Mouse (Mus musculus) midbrain, postnatal 0 days (tissue): ENCODE results near the gene Mas1. TPM values are rescaled to one million over a fixed set of nuclear protein-coding genes. Genes with fewer than 3 reads are reported as not detected.

Source experiments
- ATAC-seq: fragments of 200-750 bp; cut with Nextera tagmentation; 2 replicates; pipeline ENCODE4 v1.8.0; 2017; ENCODE audit warnings: moderate number of reproducible peaks, mild to moderate bottlenecking, moderate TSS enrichment, moderate library complexity; ENCODE audit not compliant: low FRiP score
- DNase-seq: peaks from one replicate; pipeline ENCODE4 v3.0.0-alpha.2; 2015; ENCODE audit warnings: low spot score
- H3K27ac ChIP-seq: fragments of 300-500 bp; sonication (generic); 2 replicates; pipeline ENCODE4 v1.5.1; 2014; ENCODE audit warnings: low read depth, mild to moderate bottlenecking, low read length, mixed read lengths
- H3K27me3 ChIP-seq: fragments of 300-500 bp; sonication (generic); 2 replicates; pipeline ENCODE4 v1.6.1; 2014; ENCODE audit warnings: low read length, control low read depth, mixed read lengths; ENCODE audit not compliant: insufficient read depth
- H3K36me3 ChIP-seq: fragments of 300-500 bp; sonication (generic); 2 replicates; pipeline ENCODE4 v1.6.1; 2014; ENCODE audit warnings: low read length, control low read depth, mixed read lengths; ENCODE audit not compliant: insufficient read depth
- H3K4me1 ChIP-seq: fragments of 300-500 bp; sonication (generic); 2 replicates; pipeline ENCODE4 v1.6.1; 2014; ENCODE audit warnings: mild to moderate bottlenecking, control low read depth, antibody characterized with exemption, low read length, mixed read lengths; ENCODE audit not compliant: insufficient read depth
- H3K4me2 ChIP-seq: fragments of 300-500 bp; sonication (generic); 2 replicates; pipeline ENCODE4 v1.6.1; 2014; ENCODE audit warnings: low read depth, mild to moderate bottlenecking, low read length, mixed read lengths; ENCODE audit not compliant: poor library complexity, severe bottlenecking
- H3K4me3 ChIP-seq: fragments of 300-500 bp; sonication (generic); 2 replicates; pipeline ENCODE4 v1.5.1; 2014; ENCODE audit warnings: low read depth, mild to moderate bottlenecking, low read length, moderate library complexity
- H3K9ac ChIP-seq: fragments of 300-500 bp; sonication (generic); replicated peaks from 2 replicates; pipeline ENCODE4 v1.6.1; 2014; ENCODE audit warnings: mild to moderate bottlenecking, low read length, moderate library complexity, mixed read lengths; ENCODE audit not compliant: poor library complexity, severe bottlenecking
- H3K9me3 ChIP-seq: fragments of 300-500 bp; sonication (generic); 2 replicates; pipeline ENCODE4 v1.6.1; 2016; ENCODE audit warnings: low read length, control low read depth
- CTCF ChIP-seq: IDR thresholded peaks from 2 replicates; pipeline ENCODE4 v1.5.1; 2016; ENCODE audit warnings: antibody characterized with exemption, mild to moderate bottlenecking
- WGBS: fragments of 180-500 bp; shearing (Covaris S2); extraction: QIAGEN DNeasy Blood & Tissue Kit; methylation state at CpG from one replicate; pipeline ENCODE4 v1.1.7; 2014; 5-methylcytosine and 5-hydroxymethylcytosine counted together
- polyA plus RNA-seq: library from polyadenylated mRNA; unstranded; fragments of >200 nt; fragmentation: Nextera tagmentation; extraction: Ambion mirVana; gene quantifications from 2 replicates; pipeline ENCODE4 v1.2.1, GENCODE M21; 2015
- total RNA-seq: library from RNA; depleted of rRNA; stranded (reverse); fragments of >200 nt; gene quantifications from 2 replicates; pipeline ENCODE4 v1.2.3, GENCODE M21; 2014

Mas1 gene
- total and polyA plus RNA-seq, 2 experiments from 2014 or later, result 0.27 TPM; not detected in 1

DNA sequence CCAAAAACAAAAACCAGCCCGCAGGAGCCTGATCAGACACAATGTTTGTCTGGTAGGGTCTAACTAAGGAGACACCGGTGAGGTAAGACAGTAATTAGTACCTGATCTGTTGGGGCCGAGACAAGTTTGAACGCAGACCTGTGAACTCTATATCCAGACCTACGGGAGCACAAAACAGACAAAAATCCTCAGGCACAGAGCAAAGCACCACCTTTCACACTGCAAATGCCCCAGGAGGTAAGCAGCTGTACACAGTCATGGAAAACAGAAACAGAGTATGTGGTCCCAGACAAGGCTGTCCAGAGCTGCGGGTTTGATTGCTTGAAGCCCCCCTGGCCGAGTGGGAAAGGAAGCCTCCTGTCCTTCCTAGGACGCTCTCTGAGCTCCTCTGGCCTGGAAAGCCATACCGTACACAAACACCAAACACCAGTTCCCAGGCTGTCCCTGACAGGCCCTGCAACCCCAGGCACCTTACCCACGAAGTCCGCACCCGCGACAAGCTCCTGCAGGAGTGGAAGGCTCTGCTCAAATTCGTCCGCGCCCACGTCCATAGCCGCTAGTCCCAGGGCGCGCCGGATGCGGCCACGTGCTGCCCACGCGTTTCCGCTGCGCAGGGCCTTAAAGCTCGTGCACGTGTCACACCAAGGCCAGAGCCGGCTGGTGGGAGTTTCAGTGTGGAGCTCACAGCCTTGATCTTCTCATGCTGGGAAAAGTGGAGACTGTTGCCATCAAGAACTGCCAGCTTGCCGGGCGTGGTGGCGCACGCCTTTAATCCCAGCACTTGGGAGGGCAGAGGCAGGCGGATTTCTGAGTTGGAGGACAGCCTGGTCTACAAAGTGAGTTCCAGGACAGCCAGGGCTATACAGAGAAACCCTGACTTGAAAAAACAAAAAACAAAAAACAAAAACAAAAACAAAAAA lies 41.7 kb upstream of the Mas1 start, which contains the start of gene Pnldc1:
Gene Pnldc1 (minus strand): TSS at position 870 of the 920 bp plus-strand sequence.
- Histone ChIP-seq H3K27me3 (no peaks in the 10 kb centered on the region), H3K4me3 (no peak within 1 kb of the TSS), H3K9me3 (no peaks in the 10 kb centered on the region), H3K36me3 (peaks cover 44% of the 10 kb centered on the region), H3K9ac (no peak within 1 kb of the TSS), H3K4me2 (no peak within 1 kb of the TSS), H3K27ac (no peak within 1 kb of the TSS), H3K4me1 (no peaks in the 10 kb centered on the region)
- DNase-seq (no peak), ATAC-seq (no peak)
- no peak for TF ChIP-seq CTCF
- WGBS, result 82% methylated on average over 35 of the region's 35 CpGs

GRCm38 (mm10) chr17:12906436-12906835 lies 38.5 kb upstream of the Mas1 start:
- no peak overlapping the region for H3K9ac ChIP-seq
- no peak for ATAC-seq
- TF ChIP-seq CTCF, result no peak
- H3K27me3 ChIP-seq, result no peaks in the 10 kb centered on the region
- H3K4me3 ChIP-seq, result no peak overlapping the region
- no peak for DNase-seq
- peaks cover 27% of the 10 kb centered on the region; the same call in 1 of the 2 replicates for H3K36me3 ChIP-seq
- no peak overlapping the region for H3K4me2 ChIP-seq
- WGBS, result 93% methylated on average over 9 of the region's 9 CpGs
- H3K4me1 ChIP-seq, result no peaks in the 10 kb centered on the region
- no peaks in the 10 kb centered on the region for H3K9me3 ChIP-seq
- H3K27ac ChIP-seq, result no peak overlapping the region

- 92% methylated on average over 4 of the region's 4 CpGs for WGBS
- Histone ChIP-seq H3K27me3 (no peaks in the 10 kb centered on the region), H3K9me3 (no peaks in the 10 kb centered on the region), H3K9ac (no peak overlapping the region), H3K4me1 (no peaks in the 10 kb centered on the region), H3K4me3 (no peak overlapping the region), H3K36me3 (peaks cover 23% of the 10 kb centered on the region; the same call in 1 of the 2 replicates), H3K27ac (no peak overlapping the region), H3K4me2 (no peak overlapping the region)
- ATAC-seq, result no peak
- DNase-seq, result no peak
- no peak for TF ChIP-seq CTCF
Observed at GRCm38 (mm10) chr17:12905810-12906209, 37.9 kb upstream of the Mas1 start.

DNA sequence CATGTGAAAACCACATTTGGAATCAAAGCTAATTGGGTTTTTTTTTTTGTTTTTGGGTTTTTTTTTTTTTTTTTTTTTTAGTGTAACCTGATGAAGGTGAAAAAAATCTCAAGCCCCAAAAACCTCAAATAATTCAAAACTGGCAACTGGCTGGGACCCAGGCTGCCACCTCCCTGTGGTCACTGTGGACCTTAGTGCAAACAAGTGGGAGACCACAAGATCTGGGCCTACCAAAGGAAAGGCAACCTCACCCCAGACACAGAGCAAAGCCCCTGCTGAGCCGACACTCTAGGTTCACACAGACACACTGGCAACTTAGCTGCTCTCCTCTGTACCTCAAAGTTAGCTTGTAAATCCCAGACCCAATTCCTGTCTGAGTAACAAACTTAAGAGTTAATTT lies 36.4 kb upstream of the Mas1 start:
- no peaks in the 10 kb centered on the region for H3K4me1 ChIP-seq
- 70% methylated on average over 1 of the region's 1 CpGs for WGBS
- peaks cover 13% of the 10 kb centered on the region; the same call in 1 of the 2 replicates for H3K36me3 ChIP-seq
- no peak overlapping the region for H3K4me3 ChIP-seq
- no peak overlapping the region for H3K9ac ChIP-seq
- TF ChIP-seq CTCF, result no peak
- H3K9me3 ChIP-seq, result no peaks in the 10 kb centered on the region
- no peak for DNase-seq
- H3K4me2 ChIP-seq, result no peak overlapping the region
- ATAC-seq, result no peak
- H3K27me3 ChIP-seq, result no peaks in the 10 kb centered on the region
- H3K27ac ChIP-seq, result no peak overlapping the region

DNA sequence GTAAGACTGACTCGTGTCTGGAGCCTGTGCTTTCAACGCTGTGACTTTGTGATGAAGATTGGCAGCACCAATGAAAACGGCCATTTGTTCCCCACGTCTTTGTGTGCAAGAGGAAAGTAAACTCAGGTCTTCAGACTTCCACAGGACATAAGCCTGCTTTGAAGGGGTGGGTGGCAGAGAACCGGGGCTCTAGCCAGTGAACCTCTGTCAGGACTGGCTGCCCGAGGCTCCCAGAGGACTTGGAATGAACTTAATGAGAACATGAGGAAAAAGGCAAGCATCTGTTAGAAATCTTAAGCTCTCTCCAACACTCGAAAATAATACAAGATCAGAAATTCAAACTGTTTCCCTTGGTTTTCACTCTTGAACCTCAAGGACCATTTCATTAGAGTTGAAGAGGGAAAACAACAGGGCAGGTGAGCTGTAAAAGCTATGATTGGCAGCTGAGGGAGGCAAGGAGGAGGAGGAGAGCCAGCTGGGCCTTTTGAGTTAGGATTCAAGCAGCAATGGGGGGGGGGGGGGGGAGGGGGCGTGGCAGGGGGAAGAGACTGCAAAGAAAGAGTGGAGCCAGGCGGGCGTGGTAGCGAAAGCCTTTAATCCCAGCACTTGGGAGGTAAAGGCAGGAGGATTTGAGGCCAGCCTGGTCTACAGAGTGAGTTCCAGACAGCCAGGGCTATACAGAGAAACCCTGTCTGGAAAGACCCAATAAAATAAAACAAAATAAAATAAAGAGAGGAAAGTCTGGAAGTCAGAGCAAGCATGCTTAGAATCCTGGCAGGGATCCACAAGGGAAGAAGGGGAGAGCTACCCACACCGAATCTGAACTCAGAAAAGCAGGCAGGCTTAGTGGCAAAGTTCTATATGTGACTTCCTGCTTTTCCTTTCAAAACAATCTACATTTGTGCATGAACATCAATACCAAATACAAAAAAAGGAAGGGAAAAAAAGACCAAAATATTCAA lies 35.7 kb upstream of the Mas1 start:
- Histone ChIP-seq H3K9ac (no peak overlapping the region), H3K36me3 (peaks cover 12% of the 10 kb centered on the region; the same call in 1 of the 2 replicates), H3K27ac (no peak overlapping the region), H3K4me2 (no peak overlapping the region), H3K27me3 (no peaks in the 10 kb centered on the region), H3K9me3 (no peaks in the 10 kb centered on the region), H3K4me1 (no peaks in the 10 kb centered on the region), H3K4me3 (no peak overlapping the region)
- WGBS, result 21% methylated on average over 11 of the region's 12 CpGs
- no peak for TF ChIP-seq CTCF
- no peak for ATAC-seq
- DNase-seq, result no peak
